Mouse (Mus musculus): ENCODE data around the gene Pgpep1. TPM values are rescaled to one million over a fixed set of nuclear protein-coding genes. Genes with fewer than 3 reads are reported as not detected.

The Pgpep1 gene
- total RNA-seq, 1 experiment from 2014 or later: 129 TPM

GRCm38 (mm10) chr8:70659604-70660272 is 450 bp downstream of the Pgpep1 start:
- DNase-seq: peak; percentile 93

GRCm38 (mm10) chr8:70658897-70659603 is 1.1 kb downstream of the Pgpep1 start:
- DNase-seq: no peak

GRCm38 (mm10) chr8:70657739-70658138 is 2.4 kb downstream of the Pgpep1 start:
- peak; percentile 52 for DNase-seq

- DNase-seq: no peak
Measured at GRCm38 (mm10) chr8:70657214-70657613, 3.0 kb downstream of the Pgpep1 start.

- no peak for DNase-seq
Measured at GRCm38 (mm10) chr8:70656193-70656790, 3.9 kb downstream of the Pgpep1 start.

- DNase-seq: no peak
Measured at GRCm38 (mm10) chr8:70655469-70655868, 4.7 kb downstream of the Pgpep1 start.

- DNase-seq: no peak
Measured at GRCm38 (mm10) chr8:70654121-70654520, 6.1 kb downstream of the Pgpep1 start.

GRCm38 (mm10) chr8:70653226-70653625 is 7.0 kb downstream of the Pgpep1 start:
- peak; percentile 72 for DNase-seq

GRCm38 (mm10) chr8:70650351-70650750 is 9.8 kb downstream of the Pgpep1 start:
- no peak for DNase-seq

GRCm38 (mm10) chr8:70649324-70649723 is 10.9 kb downstream of the Pgpep1 start:
- peak; percentile 83 for DNase-seq

GRCm38 (mm10) chr8:70648921-70649320 is 11.3 kb downstream of the Pgpep1 start:
- DNase-seq: no peak

GRCm38 (mm10) chr8:70648164-70648442 is 12.1 kb downstream of the Pgpep1 start:
- no peak for DNase-seq

- DNase-seq: no peak
Measured at GRCm38 (mm10) chr8:70647343-70648163, 12.6 kb downstream of the Pgpep1 start.

GRCm38 (mm10) chr8:70646775-70647174 is 13.4 kb downstream of the Pgpep1 start:
- peak; percentile 41 for DNase-seq

GRCm38 (mm10) chr8:70646369-70646768 is 13.8 kb downstream of the Pgpep1 start:
- DNase-seq: no peak

- peak; percentile 58 for DNase-seq
Measured at GRCm38 (mm10) chr8:70645501-70646224, 14.5 kb downstream of the Pgpep1 start.

GRCm38 (mm10) chr8:70644065-70644464 is 16.1 kb downstream of the Pgpep1 start:
- no peak for DNase-seq

- DNase-seq: no peak
Measured at GRCm38 (mm10) chr8:70643019-70643418, 17.2 kb downstream of the Pgpep1 start.

GRCm38 (mm10) chr8:70638752-70639151 is 21.4 kb downstream of the Pgpep1 start:
- no peak for DNase-seq

- no peak for DNase-seq
Measured at GRCm38 (mm10) chr8:70636838-70637237, 23.4 kb downstream of the Pgpep1 start.

- no peak for DNase-seq
Measured at GRCm38 (mm10) chr8:70635527-70635926, 24.7 kb downstream of the Pgpep1 start.

GRCm38 (mm10) chr8:70634066-70634465 is 26.1 kb downstream of the Pgpep1 start:
- peak; percentile 72 for DNase-seq

All from adrenal gland, postnatal 25 days (tissue).